Mouse (Mus musculus) embryonic facial prominence, embryonic 15.5 days (tissue): Measurements from ENCODE around the gene Taldo1. TPM values are rescaled to one million over a fixed set of nuclear protein-coding genes. Genes with fewer than 3 reads are reported as not detected.

ENCODE experiments used
- ATAC-seq: fragments of 200-750 bp; cut with Nextera tagmentation; 2 replicates; pipeline ENCODE4 v1.8.0; 2017; ENCODE audit warnings: low read depth, moderate TSS enrichment; ENCODE audit not compliant: insufficient number of reproducible peaks, low FRiP score, low TSS enrichment
- H3K27ac ChIP-seq: fragments of 300-500 bp; sonication (generic); replicated peaks from 2 replicates; pipeline ENCODE4 v1.5.1; 2015; ENCODE audit warnings: mild to moderate bottlenecking, inconsistent platforms
- H3K27me3 ChIP-seq: fragments of 300-500 bp; sonication (generic); 2 replicates; pipeline ENCODE4 v1.6.1; 2015; ENCODE audit warnings: inconsistent platforms
- H3K36me3 ChIP-seq: fragments of 300-500 bp; sonication (generic); 2 replicates; pipeline ENCODE4 v1.6.1; 2015; ENCODE audit warnings: mild to moderate bottlenecking, inconsistent platforms
- H3K4me1 ChIP-seq: fragments of 300-500 bp; sonication (generic); 2 replicates; pipeline ENCODE4 v1.6.1; 2015; ENCODE audit warnings: inconsistent platforms
- H3K4me2 ChIP-seq: fragments of 300-500 bp; sonication (generic); replicated peaks from 2 replicates; pipeline ENCODE4 v1.6.1; 2015; ENCODE audit warnings: mild to moderate bottlenecking, inconsistent platforms
- H3K4me3 ChIP-seq: fragments of 300-500 bp; sonication (generic); replicated peaks from 2 replicates; pipeline ENCODE4 v1.5.1; 2015; ENCODE audit warnings: mild to moderate bottlenecking, inconsistent platforms
- H3K9ac ChIP-seq: fragments of 300-500 bp; sonication (generic); 2 replicates; pipeline ENCODE4 v1.6.1; 2015; ENCODE audit warnings: inconsistent platforms
- H3K9me3 ChIP-seq: fragments of 300-500 bp; sonication (generic); replicated peaks from 2 replicates; pipeline ENCODE4 v1.6.1; 2016; ENCODE audit warnings: inconsistent platforms
- WGBS: fragments of 180-500 bp; shearing (Covaris S2); methylation state at CpG from one replicate; pipeline ENCODE4 v1.1.7; 2015; 5-methylcytosine and 5-hydroxymethylcytosine counted together
- polyA plus RNA-seq: library from polyadenylated mRNA; unstranded; fragments of >200 nt; fragmentation: Nextera tagmentation; extraction: Ambion mirVana; gene quantifications from 2 replicates; pipeline ENCODE4 v1.2.1, GENCODE M21; 2015

Taldo1 gene
- 278 and 280 TPM in 2 replicates for polyA plus RNA-seq

DNA sequence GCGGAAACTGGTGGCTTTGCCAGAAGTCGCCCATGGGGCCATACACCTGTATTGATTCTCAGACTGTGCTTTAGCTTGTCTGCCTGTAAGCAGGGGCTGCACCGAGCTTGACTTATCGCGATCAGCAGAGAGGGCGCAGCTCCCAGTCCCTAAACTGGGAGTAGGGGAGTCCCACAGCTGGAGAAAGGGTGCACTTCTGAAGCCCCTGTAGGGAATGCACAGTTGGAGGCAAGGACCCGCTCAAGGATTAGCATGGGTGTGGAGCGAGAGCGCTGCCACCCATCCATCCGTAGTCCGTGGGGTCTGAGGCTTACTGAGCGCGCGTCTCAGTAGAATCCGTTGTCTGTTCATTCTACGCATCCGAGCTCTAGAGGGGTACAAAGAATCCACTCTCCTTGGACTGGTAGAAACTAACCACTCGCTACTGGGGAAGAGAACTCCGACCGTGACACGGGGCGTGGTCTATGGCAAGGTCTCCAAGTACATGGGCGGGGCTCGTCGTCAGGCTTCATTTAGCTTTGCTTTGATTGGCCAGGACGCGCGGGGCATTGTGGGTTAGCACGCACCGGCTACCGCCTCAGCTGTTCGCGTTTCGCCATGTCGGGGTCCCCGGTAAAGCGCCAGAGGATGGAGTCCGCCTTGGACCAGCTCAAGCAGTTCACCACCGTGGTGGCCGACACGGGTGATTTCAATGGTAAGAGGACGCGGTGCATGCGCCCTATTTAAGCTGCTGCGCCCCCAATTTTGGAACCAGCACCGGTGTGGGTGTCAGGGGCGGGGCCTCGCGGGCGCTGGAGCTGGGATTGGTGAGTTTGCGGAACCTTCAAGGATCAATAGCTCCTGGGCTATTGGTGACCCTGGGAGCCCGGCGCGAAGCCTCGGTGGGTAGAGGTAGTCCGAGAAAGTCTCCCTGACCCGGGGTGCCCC lies at the start of gene Taldo1:
TSS of gene Taldo1 (plus strand) at position 575 of the 927 bp plus-strand sequence.
- peak within 1 kb of the TSS; percentile 94 for H3K4me2 ChIP-seq
- WGBS = under 1% methylated on average over 57 of the region's 57 CpGs
- peaks cover 12% of the 10 kb centered on the region for H3K36me3 ChIP-seq
- H3K9ac ChIP-seq = peak within 1 kb of the TSS; percentile 68
- H3K4me3 ChIP-seq = peak within 1 kb of the TSS; percentile 88
- peak; percentile 91 for ATAC-seq
- peaks cover 12% of the 10 kb centered on the region for H3K4me1 ChIP-seq
- no peaks in the 10 kb centered on the region for H3K9me3 ChIP-seq
- H3K27me3 ChIP-seq = no peaks in the 10 kb centered on the region
- H3K27ac ChIP-seq = peak within 1 kb of the TSS; percentile 75

GRCm38 (mm10) chr7:141343230-141343629 lies 48.8 kb upstream of the Taldo1 start:
- H3K4me1 ChIP-seq = peaks cover 14% of the 10 kb centered on the region
- H3K4me2 ChIP-seq = no peak overlapping the region
- no peaks in the 10 kb centered on the region for H3K27me3 ChIP-seq
- no peak overlapping the region for H3K9ac ChIP-seq
- no peak overlapping the region for H3K4me3 ChIP-seq
- 52% methylated on average over 2 of the region's 2 CpGs for WGBS
- H3K36me3 ChIP-seq = no peaks in the 10 kb centered on the region
- H3K9me3 ChIP-seq = no peaks in the 10 kb centered on the region
- H3K27ac ChIP-seq = no peak overlapping the region
- ATAC-seq = no peak

DNA sequence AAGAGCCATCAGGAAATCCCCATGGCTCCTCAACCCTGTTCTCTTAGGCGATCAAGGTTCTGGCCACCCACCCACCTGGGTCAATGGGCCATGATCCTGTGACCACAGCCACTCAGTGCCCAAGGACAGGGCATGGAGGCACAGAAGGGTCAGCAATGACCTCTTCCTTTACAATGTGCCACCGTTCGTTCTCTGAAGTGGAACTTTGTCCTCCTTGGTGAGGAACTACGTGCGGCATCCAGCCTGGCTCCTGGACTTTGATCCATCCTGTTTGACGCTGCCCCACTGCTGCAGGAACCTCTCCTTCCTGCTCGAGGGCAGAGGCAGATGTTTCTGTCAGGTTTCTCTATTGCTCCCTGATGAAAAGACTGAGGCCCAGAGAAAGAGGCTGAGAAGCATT lies 48.3 kb upstream of the Taldo1 start:
- no peak for ATAC-seq
- Histone ChIP-seq H3K27me3 (no peaks in the 10 kb centered on the region), H3K27ac (no peak overlapping the region), H3K36me3 (no peaks in the 10 kb centered on the region), H3K9ac (no peak overlapping the region), H3K4me3 (no peak overlapping the region), H3K9me3 (no peaks in the 10 kb centered on the region), H3K4me1 (peaks cover 9% of the 10 kb centered on the region), H3K4me2 (no peak overlapping the region)
- WGBS = 60% methylated on average over 7 of the region's 7 CpGs

DNA sequence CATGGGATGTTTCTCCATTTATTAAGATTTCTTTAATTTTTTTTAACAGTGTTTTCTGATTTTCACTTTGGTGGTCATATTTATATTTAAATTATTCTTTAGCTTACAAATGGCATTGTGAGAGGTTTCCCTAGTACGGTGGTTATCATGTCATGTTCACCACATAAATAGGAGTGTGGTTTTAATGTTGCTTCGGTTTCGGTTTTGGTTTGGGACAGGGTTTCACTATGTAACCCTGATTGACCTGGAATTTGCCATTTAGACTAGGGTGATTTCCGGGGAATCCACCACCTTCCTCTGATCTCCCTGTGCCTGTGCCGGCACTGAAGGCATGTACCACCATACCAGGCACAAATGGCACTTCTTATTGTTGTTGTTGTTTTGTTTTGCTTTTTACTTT lies 47.2 kb upstream of the Taldo1 start:
- 0 out of 2 replicates have a peak, but pooled peaks cover 6% of the 10 kb centered on the region for H3K4me1 ChIP-seq
- H3K27ac ChIP-seq = no peak overlapping the region
- no peak overlapping the region for H3K4me2 ChIP-seq
- 78% methylated on average over 5 of the region's 5 CpGs for WGBS
- ATAC-seq = no peak
- H3K9ac ChIP-seq = no peak overlapping the region
- H3K9me3 ChIP-seq = no peaks in the 10 kb centered on the region
- H3K27me3 ChIP-seq = no peaks in the 10 kb centered on the region
- no peaks in the 10 kb centered on the region for H3K36me3 ChIP-seq
- no peak overlapping the region for H3K4me3 ChIP-seq

- H3K4me2 ChIP-seq = no peak overlapping the region
- H3K36me3 ChIP-seq = no peaks in the 10 kb centered on the region
- no peaks in the 10 kb centered on the region for H3K4me1 ChIP-seq
- H3K9me3 ChIP-seq = no peaks in the 10 kb centered on the region
- H3K9ac ChIP-seq = no peak overlapping the region
- 76% methylated on average over 6 of the region's 6 CpGs for whole genome bisulfite sequencing
- H3K4me3 ChIP-seq = no peak overlapping the region
- ATAC-seq = no peak
- no peak overlapping the region for H3K27ac ChIP-seq
- H3K27me3 ChIP-seq = no peaks in the 10 kb centered on the region
Measured at GRCm38 (mm10) chr7:141351061-141351460, 40.9 kb upstream of the Taldo1 start.

GRCm38 (mm10) chr7:141355051-141355450 lies 36.9 kb upstream of the Taldo1 start:
- Histone ChIP-seq H3K4me1 (no peaks in the 10 kb centered on the region), H3K9me3 (no peaks in the 10 kb centered on the region), H3K27me3 (no peaks in the 10 kb centered on the region), H3K27ac (no peak overlapping the region), H3K4me2 (no peak overlapping the region), H3K36me3 (no peaks in the 10 kb centered on the region), H3K4me3 (no peak overlapping the region), H3K9ac (no peak overlapping the region)
- WGBS = 78% methylated on average over 8 of the region's 8 CpGs
- ATAC-seq = peak; percentile 53; the same call in 1 of the 2 replicates

GRCm38 (mm10) chr7:141355626-141356326 lies 36.2 kb upstream of the Taldo1 start:
- H3K27ac ChIP-seq = no peak overlapping the region
- no peak overlapping the region for H3K4me3 ChIP-seq
- H3K4me1 ChIP-seq = no peaks in the 10 kb centered on the region
- ATAC-seq = no peak
- peaks cover 7% of the 10 kb centered on the region for H3K27me3 ChIP-seq
- 51% methylated on average over 12 of the region's 12 CpGs for WGBS
- H3K4me2 ChIP-seq = no peak overlapping the region
- H3K36me3 ChIP-seq = no peaks in the 10 kb centered on the region
- H3K9ac ChIP-seq = no peak overlapping the region
- no peaks in the 10 kb centered on the region for H3K9me3 ChIP-seq

- no peaks in the 10 kb centered on the region for H3K36me3 ChIP-seq
- WGBS = 69% methylated on average over 14 of the region's 14 CpGs
- no peak for ATAC-seq
Measured at GRCm38 (mm10) chr7:141356971-141357370, 35.0 kb upstream of the Taldo1 start.

GRCm38 (mm10) chr7:141361510-141361909 lies 30.5 kb upstream of the Taldo1 start:
- no peak overlapping the region for H3K4me3 ChIP-seq
- 15% methylated on average over 24 of the region's 24 CpGs for whole genome bisulfite sequencing
- H3K27me3 ChIP-seq = peaks cover 25% of the 10 kb centered on the region
- H3K36me3 ChIP-seq = no peaks in the 10 kb centered on the region
- no peaks in the 10 kb centered on the region for H3K9me3 ChIP-seq
- ATAC-seq = peak; percentile 56; the same call in 1 of the 2 replicates
- H3K27ac ChIP-seq = no peak overlapping the region
- 0 out of 2 replicates have a peak, but pooled peaks cover 8% of the 10 kb centered on the region for H3K4me1 ChIP-seq
- no peak overlapping the region for H3K9ac ChIP-seq
- H3K4me2 ChIP-seq = no peak overlapping the region

More at GRCm38 (mm10) chr7:141356971-141357370, 35.0 kb upstream of the Taldo1 start:
- Histone ChIP-seq H3K4me3 (no peak overlapping the region), H3K9me3 (no peaks in the 10 kb centered on the region), H3K4me2 (no peak overlapping the region), H3K27me3 (peaks cover 19% of the 10 kb centered on the region), H3K9ac (no peak overlapping the region), H3K4me1 (0 out of 2 replicates have a peak, but pooled peaks cover 8% of the 10 kb centered on the region), H3K27ac (no peak overlapping the region)

GRCm38 (mm10) chr7:141363106-141363751 lies 28.8 kb upstream of the Taldo1 start:
- H3K9ac ChIP-seq = no peak overlapping the region
- no peak overlapping the region for H3K4me2 ChIP-seq
- peaks cover 25% of the 10 kb centered on the region for H3K27me3 ChIP-seq
- 0 out of 2 replicates have a peak, but pooled peaks have one; percentile 25 for ATAC-seq
- no peak overlapping the region for H3K4me3 ChIP-seq
- H3K4me1 ChIP-seq = 0 out of 2 replicates have a peak, but pooled peaks cover 8% of the 10 kb centered on the region
- H3K9me3 ChIP-seq = no peaks in the 10 kb centered on the region
- H3K27ac ChIP-seq = no peak overlapping the region
- no peaks in the 10 kb centered on the region for H3K36me3 ChIP-seq
- WGBS = 51% methylated on average over 4 of the region's 4 CpGs

GRCm38 (mm10) chr7:141363752-141364125 lies 28.3 kb upstream of the Taldo1 start:
- H3K27me3 ChIP-seq = peaks cover 25% of the 10 kb centered on the region
- no peak overlapping the region for H3K9ac ChIP-seq
- WGBS = 52% methylated on average over 2 of the region's 2 CpGs
- H3K27ac ChIP-seq = no peak overlapping the region
- H3K4me3 ChIP-seq = no peak overlapping the region
- H3K4me2 ChIP-seq = no peak overlapping the region
- H3K36me3 ChIP-seq = no peaks in the 10 kb centered on the region
- ATAC-seq = 0 out of 2 replicates have a peak, but pooled peaks have one; percentile 3
- H3K4me1 ChIP-seq = 0 out of 2 replicates have a peak, but pooled peaks cover 8% of the 10 kb centered on the region
- H3K9me3 ChIP-seq = no peaks in the 10 kb centered on the region
